Mouse (Mus musculus): ENCODE measurements around the gene Tcn2.
A peak's percentile ranks its signal among the peaks of the same experiment; 100 is the strongest.

DNA sequence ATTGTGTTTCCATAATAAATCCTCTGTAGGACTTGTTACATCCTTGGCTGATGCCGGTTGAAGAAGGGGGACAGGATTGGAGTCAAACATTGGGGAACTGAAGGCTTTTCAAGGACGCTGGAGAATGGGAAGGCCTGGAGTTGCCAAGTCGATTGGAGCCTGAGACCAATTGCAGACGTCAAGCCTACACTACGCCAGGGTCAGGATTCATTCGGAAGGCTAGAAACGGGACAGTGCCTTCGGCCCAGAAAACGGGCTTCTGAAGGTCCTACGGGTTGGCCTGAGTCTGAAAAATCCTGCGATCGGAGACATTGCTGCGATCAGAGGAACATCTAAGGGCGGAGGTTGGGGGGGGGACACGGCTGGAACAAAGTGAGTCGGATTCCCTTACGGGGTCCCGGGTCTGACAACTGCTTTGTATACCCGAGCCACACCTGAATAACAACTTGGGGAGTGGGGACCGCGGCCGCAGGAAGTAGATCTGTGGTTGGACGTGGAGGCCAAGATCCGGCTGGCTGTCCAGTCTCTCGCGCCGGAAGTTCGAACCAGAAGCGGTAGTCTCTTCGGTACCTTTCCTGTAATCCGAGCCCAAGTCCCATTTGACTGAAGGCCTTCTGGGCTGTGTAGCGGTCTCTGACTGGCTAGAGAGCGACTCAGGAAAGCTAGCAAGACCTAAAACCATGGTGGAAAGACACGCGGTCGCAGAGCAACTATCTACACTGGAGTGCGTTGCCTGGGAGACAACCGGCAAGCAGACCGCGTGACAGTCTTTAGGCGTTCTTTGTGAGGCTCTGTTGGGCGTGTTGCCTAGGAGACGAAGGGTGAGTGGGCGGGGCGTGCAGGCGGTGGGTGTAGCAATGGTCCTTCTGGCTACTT is 37.3 kb downstream of the Tcn2 start, which contains the start of the genes 4921536K21Rik and Dusp18:
- TF ChIP-seq POLR2A (IDR thresholded peaks at IDR 0.05; ENCODE audit: control insufficient read depth, low read depth, low read length) (peak; percentile 98), CTCF (IDR thresholded peaks at IDR 0.05; ENCODE audit: control insufficient read depth, insufficient read depth, insufficient replicate concordance, low read depth, low read length) (no peak)

Data from testis, adult 2 months (tissue).